Mouse (Mus musculus): Measurements from ENCODE around the gene Acss2. TPM values are rescaled to one million over a fixed set of nuclear protein-coding genes. Genes with fewer than 3 reads are reported as not detected.

Gene Acss2
- total and polyA plus RNA-seq, 2 experiments from 2014 or later, result 23.7 to 40.0 TPM

GRCm38 (mm10) chr2:155633121-155633520 lies 115.4 kb downstream of the Acss2 start:
- no peak overlapping the region for H3K4me2 ChIP-seq (ENCODE audit: low read depth, low read length)
- DNase-seq (ENCODE audit: low spot score), result no peak
- no peak for ATAC-seq
- H3K4me3 ChIP-seq (ENCODE audit: low read length), result no peak overlapping the region
- no peaks in the 10 kb centered on the region for H3K9me3 ChIP-seq (ENCODE audit: low read length)
- no peaks in the 10 kb centered on the region for H3K27me3 ChIP-seq (ENCODE audit: insufficient read depth, low read length)
- H3K36me3 ChIP-seq (ENCODE audit: insufficient read depth, low read length), result peaks cover 46% of the 10 kb centered on the region
- no peaks in the 10 kb centered on the region for H3K4me1 ChIP-seq (ENCODE audit: insufficient read depth, low read length)
- H3K9ac ChIP-seq (replicated peaks; ENCODE audit: low read length), result no peak overlapping the region
- 70% methylated on average over 19 of the region's 19 CpGs for WGBS
- H3K27ac ChIP-seq, result no peak overlapping the region
- no peak for TF ChIP-seq CTCF (IDR thresholded peaks at IDR 0.05; ENCODE audit: low read depth)

GRCm38 (mm10) chr2:155633731-155634130 lies 116.0 kb downstream of the Acss2 start:
- Histone ChIP-seq H3K9ac (replicated peaks; ENCODE audit: low read length) (no peak overlapping the region), H3K4me1 (ENCODE audit: insufficient read depth, low read length) (no peaks in the 10 kb centered on the region), H3K4me3 (ENCODE audit: low read length) (no peak overlapping the region), H3K9me3 (ENCODE audit: low read length) (no peaks in the 10 kb centered on the region), H3K27ac (no peak overlapping the region), H3K36me3 (ENCODE audit: insufficient read depth, low read length) (peaks cover 50% of the 10 kb centered on the region), H3K4me2 (ENCODE audit: low read depth, low read length) (no peak overlapping the region), H3K27me3 (ENCODE audit: insufficient read depth, low read length) (no peaks in the 10 kb centered on the region)
- no peak for TF ChIP-seq CTCF (IDR thresholded peaks at IDR 0.05; ENCODE audit: low read depth)
- no peak for DNase-seq (ENCODE audit: low spot score)
- WGBS, result 83% methylated on average over 9 of the region's 9 CpGs
- no peak for ATAC-seq

- Histone ChIP-seq H3K27ac (no peak overlapping the region), H3K9ac (replicated peaks; ENCODE audit: low read length) (no peak overlapping the region), H3K9me3 (ENCODE audit: low read length) (no peaks in the 10 kb centered on the region), H3K27me3 (ENCODE audit: insufficient read depth, low read length) (no peaks in the 10 kb centered on the region), H3K4me2 (ENCODE audit: low read depth, low read length) (no peak overlapping the region), H3K4me3 (ENCODE audit: low read length) (no peak overlapping the region), H3K4me1 (ENCODE audit: insufficient read depth, low read length) (no peaks in the 10 kb centered on the region), H3K36me3 (ENCODE audit: insufficient read depth, low read length) (peaks cover 56% of the 10 kb centered on the region)
- TF ChIP-seq CTCF (IDR thresholded peaks at IDR 0.05; ENCODE audit: low read depth), result no peak
- WGBS, result 87% methylated on average over 8 of the region's 8 CpGs
- ATAC-seq, result no peak
- no peak for DNase-seq (ENCODE audit: low spot score)
Observed at GRCm38 (mm10) chr2:155634562-155634961, 116.8 kb downstream of the Acss2 start.

MicroRNA genes within 50 kb of the gene (microRNA counts, 519-probe panel; counts per million panel counts)
- microRNA mmu-miR-499, result not detected

Small RNAs within 50 kb of the gene (microRNA-seq; reads per million reads assigned to microRNA genes)
- 12.3 to 16.5 reads per million in 2 experiments for gene Mir499

Other genes with a start within 250 kb of the Acss2 start
- gene Map1lc3a, start 241.7 kb upstream of the Acss2 start, total RNA-seq (2014; rRNA removed), result 618 and 737 TPM in 2 replicates
- 853 and 903 TPM in 2 replicates for gene Map1lc3a, start 241.7 kb upstream of the Acss2 start, polyA plus RNA-seq (2015; fragmentation: Nextera tagmentation; extraction: Ambion mirVana)
- 42.7 and 49.7 TPM in 2 replicates for gene Pigu, start 160.5 kb upstream of the Acss2 start, total RNA-seq (2014; rRNA removed)
- gene Pigu, start 160.5 kb upstream of the Acss2 start, polyA plus RNA-seq (2015; fragmentation: Nextera tagmentation; extraction: Ambion mirVana), result 53.3 and 53.5 TPM in 2 replicates
- gene Trp53inp2, start 136.9 kb upstream of the Acss2 start, total RNA-seq (2014; rRNA removed), result 120 and 141 TPM in 2 replicates
- gene Trp53inp2, start 136.9 kb upstream of the Acss2 start, polyA plus RNA-seq (2015; fragmentation: Nextera tagmentation; extraction: Ambion mirVana), result 54.8 and 61.3 TPM in 2 replicates
- gene Ncoa6, start 44.1 kb upstream of the Acss2 start, total RNA-seq (2014; rRNA removed), result 29.7 and 43.4 TPM in 2 replicates
- gene Ncoa6, start 44.1 kb upstream of the Acss2 start, polyA plus RNA-seq (2015; fragmentation: Nextera tagmentation; extraction: Ambion mirVana), result 25.7 TPM in 2 replicates
- gene Ggt7, start 289 bp downstream of the Acss2 start, total RNA-seq (2014; rRNA removed), result 201 and 255 TPM in 2 replicates
- 97.5 and 104 TPM in 2 replicates for gene Ggt7, start 289 bp downstream of the Acss2 start, polyA plus RNA-seq (2015; fragmentation: Nextera tagmentation; extraction: Ambion mirVana)
- 5.6 and 14.7 TPM in 2 replicates for gene Gss, start 74.9 kb downstream of the Acss2 start, total RNA-seq (2014; rRNA removed)
- 15.3 and 15.4 TPM in 2 replicates for gene Gss, start 74.9 kb downstream of the Acss2 start, polyA plus RNA-seq (2015; fragmentation: Nextera tagmentation; extraction: Ambion mirVana)
- gene Myh7b, start 93.3 kb downstream of the Acss2 start, total RNA-seq (2014; rRNA removed), result 0.18 and 3.1 TPM in 2 replicates
- gene Myh7b, start 93.3 kb downstream of the Acss2 start, polyA plus RNA-seq (2015; fragmentation: Nextera tagmentation; extraction: Ambion mirVana), result 3.4 and 3.9 TPM in 2 replicates
- gene Trpc4ap, start 174.4 kb downstream of the Acss2 start, total RNA-seq (2014; rRNA removed), result 169 and 172 TPM in 2 replicates
- 127 and 129 TPM in 2 replicates for gene Trpc4ap, start 174.4 kb downstream of the Acss2 start, polyA plus RNA-seq (2015; fragmentation: Nextera tagmentation; extraction: Ambion mirVana)
- gene Edem2, start 211.5 kb downstream of the Acss2 start, total RNA-seq (2014; rRNA removed), result 32.0 and 40.7 TPM in 2 replicates
- 27.9 and 35.2 TPM in 2 replicates for gene Edem2, start 211.5 kb downstream of the Acss2 start, polyA plus RNA-seq (2015; fragmentation: Nextera tagmentation; extraction: Ambion mirVana)
- gene Gm17581, start 217.9 kb downstream of the Acss2 start, total RNA-seq (2014; rRNA removed), result not detected in 2 replicates
- gene Gm17581, start 217.9 kb downstream of the Acss2 start, polyA plus RNA-seq (2015; fragmentation: Nextera tagmentation; extraction: Ambion mirVana), result not detected in 2 replicates
- gene Procr, start 233.2 kb downstream of the Acss2 start, total RNA-seq (2014; rRNA removed), result 1.1 and 1.4 TPM in 2 replicates
- gene Procr, start 233.2 kb downstream of the Acss2 start, polyA plus RNA-seq (2015; fragmentation: Nextera tagmentation; extraction: Ambion mirVana), result 1.6 and 2.6 TPM in 2 replicates

Measured in hindbrain, postnatal 0 days (tissue).